Mouse (Mus musculus) liver, embryonic 13.5 days (tissue): Measurements from ENCODE around the gene Cpsf7. TPM values are rescaled to one million over a fixed set of nuclear protein-coding genes. Genes with fewer than 3 reads are reported as not detected.
"Not testable (repeated sequence)": the region's sequence is repeated elsewhere in the genome, so short reads cannot be mapped to it uniquely, and the experiment has no call there.

Experiments
- ATAC-seq: fragments of 200-750 bp; cut with Nextera tagmentation; 2 replicates; pipeline ENCODE4 v1.8.0; 2017; ENCODE audit warnings: low read depth, mild to moderate bottlenecking, moderate number of reproducible peaks, moderate library complexity
- DNase-seq: peaks from one replicate; pipeline ENCODE4 v3.0.0; 2022
- H3K27ac ChIP-seq: fragments of 300-500 bp; sonication (generic); 2 replicates; pipeline ENCODE4 v1.5.1; 2015; ENCODE audit warnings: moderate library complexity, mild to moderate bottlenecking, inconsistent platforms
- H3K27me3 ChIP-seq: fragments of 300-500 bp; sonication (generic); 2 replicates; pipeline ENCODE4 v1.6.1; 2015; ENCODE audit warnings: mild to moderate bottlenecking, inconsistent platforms
- H3K36me3 ChIP-seq: fragments of 300-500 bp; sonication (generic); 2 replicates; pipeline ENCODE4 v1.6.1; 2015; ENCODE audit warnings: mild to moderate bottlenecking, inconsistent platforms
- H3K4me1 ChIP-seq: fragments of 300-500 bp; sonication (generic); replicated peaks from 2 replicates; pipeline ENCODE4 v1.6.1; 2015; ENCODE audit warnings: inconsistent platforms
- H3K4me2 ChIP-seq: fragments of 300-500 bp; sonication (generic); 2 replicates; pipeline ENCODE4 v1.6.1; 2015; ENCODE audit warnings: inconsistent platforms, mild to moderate bottlenecking, moderate library complexity
- H3K4me3 ChIP-seq: fragments of 300-500 bp; sonication (generic); replicated peaks from 2 replicates; pipeline ENCODE4 v1.5.1; 2015; ENCODE audit warnings: mild to moderate bottlenecking, inconsistent platforms
- H3K9ac ChIP-seq: fragments of 300-500 bp; sonication (generic); 2 replicates; pipeline ENCODE4 v1.6.1; 2015; ENCODE audit warnings: mild to moderate bottlenecking, inconsistent platforms
- H3K9me3 ChIP-seq: fragments of 300-500 bp; sonication (generic); replicated peaks from 2 replicates; pipeline ENCODE4 v1.6.1; 2016; ENCODE audit warnings: inconsistent platforms
- WGBS: fragments of 180-500 bp; shearing (Covaris S2); methylation state at CpG from one replicate; pipeline ENCODE4 v1.1.7; 2015; ENCODE audit not compliant: insufficient replicate concordance; 5-methylcytosine and 5-hydroxymethylcytosine counted together
- polyA plus RNA-seq: library from polyadenylated mRNA; unstranded; fragments of >200 nt; fragmentation: Nextera tagmentation; extraction: Ambion mirVana; gene quantifications from 2 replicates; pipeline ENCODE4 v1.2.1, GENCODE M21; 2015

Cpsf7 gene
- polyA plus RNA-seq, 1 experiment from 2014 or later, result 9.7 TPM

- Histone ChIP-seq H3K9ac (no peak overlapping the region), H3K9me3 (no peaks in the 10 kb centered on the region), H3K36me3 (peaks cover 24% of the 10 kb centered on the region), H3K4me2 (no peak overlapping the region), H3K4me1 (peaks cover 52% of the 10 kb centered on the region), H3K4me3 (no peak overlapping the region), H3K27ac (no peak overlapping the region; the same call in 1 of the 2 replicates), H3K27me3 (no peaks in the 10 kb centered on the region)
- ATAC-seq (no peak), DNase-seq (no peak)
- 54% methylated on average over 1 of the region's 1 CpGs for WGBS
Observed at GRCm38 (mm10) chr19:10521926-10522325, 3.1 kb upstream of the Cpsf7 start.

GRCm38 (mm10) chr19:10523483-10524080 lies 1.5 kb upstream of the Cpsf7 start:
- WGBS, result 24% methylated on average over 5 of the region's 5 CpGs
- Histone ChIP-seq H3K9me3 (no peaks in the 10 kb centered on the region), H3K27me3 (no peaks in the 10 kb centered on the region), H3K9ac (peak overlapping the region; percentile 97), H3K27ac (peak overlapping the region; percentile 80), H3K4me1 (peaks cover 64% of the 10 kb centered on the region), H3K4me3 (peak overlapping the region; percentile 87), H3K4me2 (peak overlapping the region; percentile 73), H3K36me3 (peaks cover 26% of the 10 kb centered on the region)
- ATAC-seq (no peak), DNase-seq (peak; percentile 13)

- peak overlapping the region; percentile 87 for H3K4me3 ChIP-seq
- H3K4me1 ChIP-seq, result peaks cover 59% of the 10 kb centered on the region
- no peaks in the 10 kb centered on the region for H3K9me3 ChIP-seq
- 0% methylated on average over 19 of the region's 19 CpGs for WGBS
- H3K27ac ChIP-seq, result peak overlapping the region; percentile 98
- H3K4me2 ChIP-seq, result peak overlapping the region; percentile 71
- ATAC-seq (no peak), DNase-seq (no peak)
- H3K27me3 ChIP-seq, result no peaks in the 10 kb centered on the region
- peak overlapping the region; percentile 97 for H3K9ac ChIP-seq
- H3K36me3 ChIP-seq, result peaks cover 31% of the 10 kb centered on the region
Observed at GRCm38 (mm10) chr19:10524784-10525105, 321 bp upstream of the Cpsf7 start.

GRCm38 (mm10) chr19:10525910-10526309 lies 844 bp downstream of the Cpsf7 start, which contains the start of gene Sdhaf2:
TSS of gene Sdhaf2 (minus strand) at chr19:10526142.
- Histone ChIP-seq H3K27ac (peak within 1 kb of the TSS; percentile 98), H3K4me3 (peak within 1 kb of the TSS; percentile 87), H3K4me2 (peak within 1 kb of the TSS; percentile 71), H3K9ac (peak within 1 kb of the TSS; percentile 97), H3K36me3 (peaks cover 43% of the 10 kb centered on the region), H3K4me1 (peaks cover 52% of the 10 kb centered on the region), H3K9me3 (no peaks in the 10 kb centered on the region), H3K27me3 (no peaks in the 10 kb centered on the region)
- 0% methylated on average over 11 of the region's 11 CpGs for WGBS
- DNase-seq, result no peak
- ATAC-seq, result no peak

GRCm38 (mm10) chr19:10530082-10530481 lies 5.0 kb downstream of the Cpsf7 start:
- DNase-seq (no peak), ATAC-seq (no peak)
- Histone ChIP-seq H3K4me1 (peaks cover 22% of the 10 kb centered on the region), H3K4me2 (no peak overlapping the region), H3K27ac (no peak overlapping the region), H3K9ac (no peak overlapping the region), H3K4me3 (no peak overlapping the region), H3K27me3 (no peaks in the 10 kb centered on the region), H3K9me3 (no peaks in the 10 kb centered on the region), H3K36me3 (peaks cover 72% of the 10 kb centered on the region)
- WGBS, result 93% methylated on average over 1 of the region's 1 CpGs

- H3K4me3 ChIP-seq, result no peak overlapping the region
- no peaks in the 10 kb centered on the region for H3K9me3 ChIP-seq
- 39% methylated on average over 5 of the region's 5 CpGs for WGBS
- peak overlapping the region; percentile 58 for H3K27ac ChIP-seq
- DNase-seq, result peak; percentile 50
- ATAC-seq, result peak; percentile 93
- H3K4me1 ChIP-seq, result peaks cover 12% of the 10 kb centered on the region
- H3K9ac ChIP-seq, result no peak overlapping the region
- H3K4me2 ChIP-seq, result peak overlapping the region; percentile 28; the same call in 1 of the 2 replicates
- peaks cover 91% of the 10 kb centered on the region for H3K36me3 ChIP-seq
- no peaks in the 10 kb centered on the region for H3K27me3 ChIP-seq
Observed at GRCm38 (mm10) chr19:10539454-10539853, 14.4 kb downstream of the Cpsf7 start.

GRCm38 (mm10) chr19:10555624-10556510 lies 30.8 kb downstream of the Cpsf7 start, which contains the start of gene Tmem216:
TSS of gene Tmem216 (minus strand) at chr19:10556238.
- Histone ChIP-seq H3K27me3 (no peaks in the 10 kb centered on the region), H3K27ac (peak within 1 kb of the TSS; percentile 66), H3K4me1 (peaks cover 26% of the 10 kb centered on the region), H3K9ac (peak within 1 kb of the TSS; percentile 74), H3K9me3 (no peaks in the 10 kb centered on the region), H3K4me3 (peak within 1 kb of the TSS; percentile 68), H3K4me2 (peak within 1 kb of the TSS; percentile 79), H3K36me3 (peaks cover 18% of the 10 kb centered on the region)
- DNase-seq, result peak; percentile 79
- peak; percentile 100 for ATAC-seq
- WGBS, result 3% methylated on average over 43 of the region's 43 CpGs

- DNase-seq (no peak), ATAC-seq (no peak)
- Histone ChIP-seq H3K9ac (no peak overlapping the region; the same call in 1 of the 2 replicates), H3K4me3 (no peak overlapping the region), H3K9me3 (no peaks in the 10 kb centered on the region), H3K4me1 (peaks cover 31% of the 10 kb centered on the region), H3K27ac (peak overlapping the region; percentile 66), H3K27me3 (no peaks in the 10 kb centered on the region), H3K4me2 (no peak overlapping the region), H3K36me3 (peaks cover 8% of the 10 kb centered on the region; the same call in 1 of the 2 replicates)
- 41% methylated on average over 2 of the region's 2 CpGs for WGBS
Observed at GRCm38 (mm10) chr19:10557001-10557400, 31.9 kb downstream of the Cpsf7 start.

- Histone ChIP-seq H3K4me3 (no peak overlapping the region), H3K9ac (no peak overlapping the region), H3K27ac (no peak overlapping the region), H3K4me2 (no peak overlapping the region), H3K4me1 (peaks cover 34% of the 10 kb centered on the region), H3K27me3 (no peaks in the 10 kb centered on the region), H3K9me3 (no peaks in the 10 kb centered on the region), H3K36me3 (peaks cover 4% of the 10 kb centered on the region; the same call in 1 of the 2 replicates)
- DNase-seq (no peak), ATAC-seq (no peak)
- whole genome bisulfite sequencing, result 62% methylated on average over 2 of the region's 2 CpGs
Observed at GRCm38 (mm10) chr19:10557430-10557829, 32.4 kb downstream of the Cpsf7 start.

GRCm38 (mm10) chr19:10557837-10558375 lies 32.8 kb downstream of the Cpsf7 start:
- 63% methylated on average over 4 of the region's 4 CpGs for WGBS
- not testable (repeated sequence) for H3K27ac ChIP-seq, DNase-seq, H3K4me3 ChIP-seq, ATAC-seq, H3K9ac ChIP-seq, H3K4me2 ChIP-seq, H3K36me3 ChIP-seq, H3K9me3 ChIP-seq, H3K27me3 ChIP-seq
- H3K4me1 ChIP-seq, result peaks cover 34% of the 10 kb centered on the region

- ATAC-seq (no peak), DNase-seq (no peak)
- Histone ChIP-seq H3K9ac (no peak overlapping the region), H3K36me3 (no peaks in the 10 kb centered on the region), H3K4me3 (no peak overlapping the region), H3K4me1 (peaks cover 24% of the 10 kb centered on the region), H3K27me3 (no peaks in the 10 kb centered on the region), H3K4me2 (no peak overlapping the region), H3K9me3 (no peaks in the 10 kb centered on the region), H3K27ac (no peak overlapping the region)
- 48% methylated on average over 5 of the region's 5 CpGs for WGBS
Observed at GRCm38 (mm10) chr19:10560108-10560507, 35.0 kb downstream of the Cpsf7 start.
